Mouse (Mus musculus) adrenal gland, adult (tissue): ENCODE measurements around the gene Lrrc8d.

ENCODE experiments used
- DNase-seq, 2 experiments: peaks; one replicate each; pipeline ENCODE4 v3.0.0; 2022 to 2023; ENCODE audit warnings: low spot score in 1 of 2; ENCODE audit not compliant: inconsistent age in 2 of 2

Lrrc8d gene

GRCm38 (mm10) chr5:105715531-105716124 lies 15.9 kb downstream of the Lrrc8d start:
- DNase-seq = peak; percentile 61 to 70

DNA sequence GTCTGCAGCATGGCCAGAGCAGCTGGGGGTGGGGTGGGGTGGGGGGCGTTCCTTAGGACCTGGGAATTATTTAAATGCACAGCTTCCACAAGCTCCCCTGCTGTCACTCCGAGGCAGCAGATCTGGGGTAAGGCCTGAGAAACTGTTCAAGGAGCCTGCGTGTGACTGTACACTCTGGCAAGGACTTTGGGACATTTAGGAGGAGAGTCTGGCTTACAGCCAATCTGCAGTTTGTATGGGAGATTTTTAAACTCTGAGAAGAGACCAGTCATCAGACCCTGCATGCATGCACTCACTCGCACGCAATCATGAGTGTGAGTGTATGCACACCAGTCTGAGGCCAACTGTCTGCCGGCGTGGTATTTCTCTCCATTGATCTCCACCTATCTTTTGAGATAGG lies 17.5 kb downstream of the Lrrc8d start:
- peak; percentile 64 to 92 for DNase-seq

- peak in 1 of 2 experiments; percentile 65 for DNase-seq
Measured at GRCm38 (mm10) chr5:105718138-105718670, 18.4 kb downstream of the Lrrc8d start.

DNA sequence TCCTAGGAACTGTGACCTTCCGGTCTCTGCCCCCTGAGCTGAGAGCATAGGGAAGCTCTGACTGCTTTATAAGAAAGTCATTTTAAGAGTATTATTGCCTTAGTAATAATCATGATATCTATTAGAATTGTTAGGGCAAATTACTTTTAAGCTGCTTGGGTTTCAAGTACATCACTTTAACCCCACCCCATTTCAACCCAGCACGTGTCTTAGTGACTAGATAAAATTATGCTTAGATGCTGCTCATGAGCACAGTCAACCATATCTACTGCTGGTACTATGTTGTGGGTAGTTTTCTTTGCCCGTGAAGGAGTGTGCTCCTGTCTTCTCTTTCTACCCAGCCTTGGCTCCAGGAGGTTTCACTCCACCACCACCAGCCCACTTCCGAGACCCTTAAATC lies 21.5 kb downstream of the Lrrc8d start:
- no peak for DNase-seq

DNA sequence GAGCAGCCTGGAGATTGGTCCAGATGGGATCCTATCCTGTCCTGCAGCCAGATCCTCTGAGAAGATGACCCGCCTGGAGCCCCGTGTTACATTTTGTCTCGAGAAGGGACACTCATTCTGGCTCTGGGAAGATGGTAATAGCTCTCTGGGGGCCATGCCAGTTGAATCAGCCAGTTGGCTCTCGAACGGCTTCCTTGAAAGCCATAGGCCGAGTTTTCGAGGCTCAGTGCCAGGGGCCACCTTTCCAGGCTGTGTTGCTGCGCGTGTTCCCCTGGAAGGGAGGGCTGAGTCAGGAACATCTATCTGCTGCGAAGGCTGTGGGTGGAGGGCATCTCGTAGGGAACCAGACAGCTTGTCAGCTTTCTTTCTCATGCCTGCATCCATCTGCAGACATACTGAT lies 23.0 kb downstream of the Lrrc8d start:
- peak in 1 of 2 experiments; percentile 73 for DNase-seq

DNA sequence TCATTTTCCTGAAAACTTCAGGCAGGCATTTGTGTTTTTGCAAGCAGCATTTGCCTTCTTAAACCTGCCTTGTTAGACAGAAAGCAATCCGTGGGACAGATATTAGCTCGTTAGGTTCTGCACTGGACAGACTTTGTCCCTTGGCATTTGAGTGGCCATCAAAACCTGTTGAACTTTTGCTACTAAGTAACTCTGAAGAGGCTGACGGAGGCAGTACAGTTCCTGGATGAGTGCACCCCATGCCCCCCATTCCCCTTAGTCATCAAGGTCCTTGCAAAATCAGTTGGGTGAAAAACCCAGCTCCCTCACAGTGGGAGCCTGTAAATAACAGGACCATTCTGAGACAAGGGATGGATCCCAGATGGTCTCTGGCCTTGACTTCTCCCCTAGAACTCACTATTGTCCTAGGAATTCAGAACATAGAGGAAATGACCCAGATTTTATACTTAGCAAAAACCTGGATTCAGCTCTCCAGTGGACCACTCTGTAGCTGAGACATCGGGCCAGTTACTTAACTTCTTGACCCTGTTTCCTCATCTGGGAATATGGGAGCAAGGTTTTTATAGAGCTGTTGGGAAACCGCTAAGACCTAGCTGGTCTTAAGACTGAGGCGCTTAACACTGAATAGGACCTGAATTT lies 30.5 kb downstream of the Lrrc8d start:
- peak in 1 of 2 experiments; percentile 73 for DNase-seq

DNA sequence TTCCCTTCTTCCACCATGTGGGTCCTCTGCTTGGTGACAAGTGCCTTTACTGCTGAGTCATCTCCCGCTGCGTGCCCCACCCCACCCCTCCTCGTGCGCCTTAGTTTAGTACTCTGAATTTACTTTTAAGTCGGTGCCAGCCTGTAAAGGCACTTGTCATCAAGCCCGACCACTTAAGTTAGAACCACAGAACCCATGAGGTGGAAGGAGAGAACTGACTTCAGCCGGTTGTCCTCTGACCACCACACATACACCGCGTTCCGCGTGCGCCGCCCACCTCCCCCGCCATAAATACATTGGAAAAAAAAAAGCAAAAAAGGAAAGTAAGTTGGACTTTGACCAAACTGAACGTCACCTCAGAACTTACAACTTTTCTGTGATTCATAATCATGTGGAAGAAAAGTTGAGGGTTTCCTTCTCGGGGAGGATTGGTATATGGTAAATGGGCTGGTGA lies 31.4 kb downstream of the Lrrc8d start:
- peak; percentile 68 to 89 for DNase-seq

DNA sequence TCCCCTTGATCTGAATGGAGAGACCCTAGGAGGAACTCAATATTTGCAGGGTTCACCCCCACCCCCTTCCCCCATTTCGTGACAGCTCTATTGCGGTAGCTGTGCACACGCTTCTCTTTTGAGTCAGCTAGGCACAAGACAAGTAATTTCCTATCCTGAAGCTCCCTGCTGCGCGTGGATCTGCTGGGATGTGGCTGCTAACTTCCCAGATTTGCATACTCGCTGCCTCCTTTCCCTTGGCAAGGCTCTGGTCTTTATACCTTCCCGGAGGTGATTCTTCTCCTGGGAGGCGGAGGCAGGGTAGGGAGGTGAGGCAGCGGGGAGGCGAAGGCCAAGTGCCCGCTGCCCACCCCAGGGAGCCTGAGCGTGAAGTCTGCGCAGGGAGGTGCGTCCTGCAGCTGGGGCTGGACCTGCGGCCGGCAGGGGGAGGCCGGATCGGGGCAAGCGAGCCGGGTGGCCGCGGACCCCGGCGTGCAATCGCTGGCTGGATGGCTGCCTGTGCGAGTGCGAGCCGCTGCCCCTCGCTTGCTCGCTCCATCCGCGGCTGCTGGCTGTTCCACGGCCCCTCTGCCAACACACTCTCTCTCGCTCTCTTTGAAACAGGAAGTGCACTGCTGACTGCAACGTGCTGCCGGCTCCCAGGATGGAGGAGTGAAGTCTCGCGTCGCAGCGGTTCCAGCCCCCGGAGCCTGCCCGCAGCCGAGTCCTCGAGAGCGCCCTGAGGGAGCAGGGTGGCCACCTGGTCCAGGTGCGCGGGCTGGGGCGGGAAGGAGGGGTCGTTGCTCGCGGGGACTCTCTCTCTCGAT lies 32.1 kb downstream of the Lrrc8d start:
- DNase-seq = peak; percentile 81 to 93

DNA sequence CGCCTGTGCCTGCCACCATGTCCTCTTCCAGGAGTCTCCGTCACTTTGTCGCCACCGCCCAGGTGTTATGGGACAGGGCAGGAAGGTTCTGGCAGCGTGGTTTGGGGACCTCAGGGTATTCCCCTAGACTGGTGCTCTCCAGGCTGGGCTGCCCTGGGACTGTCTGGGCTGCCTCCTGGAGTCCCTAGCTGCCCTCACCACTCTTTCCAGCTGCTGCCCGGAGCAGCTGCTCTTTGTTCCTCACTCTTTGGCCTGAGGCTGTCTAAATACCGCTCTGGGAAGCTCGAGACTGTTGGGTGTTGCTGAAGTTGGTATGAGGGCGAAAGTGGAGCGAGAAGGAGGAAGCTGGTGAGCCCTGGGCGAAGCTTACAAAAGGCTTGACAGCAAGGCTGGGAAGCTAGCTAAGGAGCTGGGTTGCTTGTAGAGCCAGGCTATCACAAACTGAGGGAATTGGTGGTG lies 32.7 kb downstream of the Lrrc8d start:
- peak; percentile 58 to 83 for DNase-seq

DNA sequence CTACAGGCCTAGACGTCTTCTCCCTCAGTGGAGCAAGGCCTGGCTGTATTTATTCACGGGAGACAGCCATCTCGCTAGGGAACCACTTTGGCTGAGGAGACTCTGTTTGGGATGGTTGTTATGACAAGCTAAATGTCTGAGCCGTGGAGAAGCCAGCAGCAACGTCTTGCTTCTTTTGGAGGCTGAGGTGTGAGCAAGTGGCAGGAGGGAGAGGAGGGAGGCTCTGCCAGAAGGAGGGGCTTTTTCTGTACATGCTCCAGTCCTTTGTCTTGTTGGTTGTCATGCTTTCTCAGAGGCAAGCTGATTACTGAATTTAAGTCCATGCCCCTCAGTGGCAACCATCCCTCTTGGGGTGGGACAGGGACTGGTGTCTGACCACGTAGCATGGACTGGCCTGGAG lies 33.5 kb downstream of the Lrrc8d start:
- peak in 1 of 2 experiments; percentile 67 for DNase-seq

DNA sequence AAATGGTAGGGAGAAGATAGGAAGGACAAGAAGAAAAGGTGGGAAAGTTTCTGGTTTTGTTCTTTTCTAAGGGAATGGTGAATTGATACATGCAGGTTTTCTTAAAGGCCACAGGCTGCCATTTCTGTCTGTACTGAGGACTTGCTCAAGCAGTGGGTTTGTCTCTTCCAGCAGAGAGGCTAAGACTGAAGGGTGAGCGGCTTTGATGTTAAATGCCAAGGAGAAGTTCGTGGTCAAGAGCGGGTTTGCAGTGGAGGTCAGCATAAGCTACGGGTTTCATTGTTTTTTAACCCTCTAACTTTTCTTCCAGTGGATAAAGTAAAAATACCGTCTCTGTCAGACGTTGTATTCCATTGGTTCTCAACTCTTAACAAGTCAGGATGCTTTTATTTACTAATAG lies 36.6 kb downstream of the Lrrc8d start:
- DNase-seq = peak; percentile 72 to 86

GRCm38 (mm10) chr5:105737145-105737544 lies 37.4 kb downstream of the Lrrc8d start:
- peak in 1 of 2 experiments; percentile 74 for DNase-seq

GRCm38 (mm10) chr5:105740437-105740836 lies 40.7 kb downstream of the Lrrc8d start:
- no peak for DNase-seq

DNA sequence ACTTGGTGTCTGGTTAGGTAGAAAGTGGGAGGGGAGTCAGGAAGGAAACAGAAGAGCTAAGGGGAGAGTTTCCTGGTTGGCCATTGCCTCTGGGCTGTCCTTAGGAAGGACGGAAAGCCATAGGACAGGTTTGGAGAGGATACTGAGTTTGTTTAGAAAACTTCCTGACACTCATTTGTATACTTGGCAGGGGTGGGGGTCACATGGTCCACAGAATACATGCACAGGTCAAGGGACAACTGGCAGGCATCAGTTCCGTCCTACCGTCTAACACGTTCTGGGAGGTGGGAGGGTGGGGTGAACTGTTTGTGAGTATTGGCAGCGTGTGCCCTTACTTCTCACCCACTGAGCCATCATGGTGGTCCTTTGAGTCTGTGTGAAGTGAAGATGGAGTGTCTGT lies 42.9 kb downstream of the Lrrc8d start:
- DNase-seq = peak in 1 of 2 experiments; percentile 49

- peak; percentile 29 to 65 for DNase-seq
Measured at GRCm38 (mm10) chr5:105745324-105745723, 45.6 kb downstream of the Lrrc8d start.

DNA sequence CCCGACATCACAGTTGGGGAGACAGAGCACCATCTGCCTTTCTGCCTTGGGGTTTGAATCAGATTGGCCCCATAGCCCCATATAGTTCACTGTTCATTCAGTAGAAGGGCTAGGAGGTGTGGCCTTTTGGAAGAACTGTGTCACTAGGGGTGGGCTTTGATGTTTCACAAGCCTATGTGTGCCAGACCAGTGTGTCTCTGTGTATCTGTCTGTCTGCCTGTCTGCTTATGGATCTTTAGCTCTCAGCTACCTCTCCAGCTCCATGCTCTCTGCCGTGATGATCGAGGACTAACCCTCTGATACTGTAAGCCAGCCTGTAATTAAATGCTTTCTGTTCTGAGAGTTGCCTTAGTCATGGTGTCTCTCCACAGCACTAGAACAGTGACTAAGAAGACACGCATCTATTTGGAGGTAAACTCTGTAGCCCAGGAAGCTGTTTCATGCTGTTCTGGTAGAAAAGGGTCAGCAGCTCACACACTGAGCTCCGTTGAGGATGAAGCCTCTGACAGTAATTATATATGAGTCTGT lies 46.2 kb downstream of the Lrrc8d start:
- DNase-seq = peak in 1 of 2 experiments; percentile 59

- DNase-seq = no peak
Measured at GRCm38 (mm10) chr5:105754803-105755202, 55.0 kb downstream of the Lrrc8d start.

GRCm38 (mm10) chr5:105755491-105755890 lies 55.7 kb downstream of the Lrrc8d start:
- DNase-seq = no peak

GRCm38 (mm10) chr5:105757978-105758377 lies 58.2 kb downstream of the Lrrc8d start:
- DNase-seq = no peak

DNA sequence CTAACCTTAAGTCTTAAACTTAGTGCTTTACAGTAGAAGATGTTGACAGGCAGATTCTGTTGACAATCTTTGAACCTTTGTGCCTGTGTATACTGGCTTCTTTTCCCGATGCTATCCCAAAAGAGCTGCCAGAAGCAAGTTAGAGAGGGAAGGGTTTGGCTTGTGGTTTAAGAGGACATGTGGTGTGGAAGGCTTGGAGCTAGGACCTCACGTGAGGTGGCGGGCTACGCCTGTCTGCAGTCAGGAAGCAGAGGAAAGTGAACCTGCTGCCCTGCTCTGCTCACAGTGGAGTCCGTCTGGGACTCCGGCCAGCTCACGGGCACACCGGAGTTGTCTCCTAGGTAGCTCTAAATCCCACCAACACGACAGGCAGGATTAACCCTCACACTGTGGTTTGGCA lies 59.1 kb downstream of the Lrrc8d start:
- DNase-seq = no peak

DNA sequence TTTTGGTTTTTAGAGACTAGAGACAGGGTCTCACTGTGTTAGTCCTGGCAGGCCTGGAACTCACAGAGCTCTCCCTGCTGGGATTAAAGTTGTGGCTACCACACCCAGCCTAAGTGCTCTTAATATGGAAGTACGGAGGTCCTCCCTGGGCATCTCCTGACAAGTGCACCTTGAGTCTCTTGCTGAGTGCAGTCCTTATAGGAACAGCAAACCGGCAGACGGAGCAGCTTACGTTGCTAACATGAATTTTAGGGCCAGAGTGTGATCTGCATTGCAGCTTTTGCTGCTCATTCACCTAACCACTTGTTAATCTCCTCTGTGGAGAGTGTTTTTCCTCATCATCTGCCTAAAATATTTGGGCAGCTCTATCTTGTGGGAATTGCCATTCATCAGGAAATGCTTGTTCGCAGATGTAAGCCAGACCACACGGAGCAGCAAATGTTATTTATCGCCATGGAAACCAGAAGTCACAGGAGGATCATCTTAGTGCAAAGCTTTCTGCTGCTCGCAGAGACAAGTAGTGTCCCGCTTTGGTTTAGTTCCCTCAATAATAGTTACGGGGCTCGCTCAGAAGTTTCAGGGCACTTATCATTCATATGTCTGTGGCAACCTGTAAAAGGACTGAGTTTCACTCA lies 62.2 kb downstream of the Lrrc8d start:
- no peak for DNase-seq
